Mouse (Mus musculus): ENCODE data around the gene Cpne4.

DNA sequence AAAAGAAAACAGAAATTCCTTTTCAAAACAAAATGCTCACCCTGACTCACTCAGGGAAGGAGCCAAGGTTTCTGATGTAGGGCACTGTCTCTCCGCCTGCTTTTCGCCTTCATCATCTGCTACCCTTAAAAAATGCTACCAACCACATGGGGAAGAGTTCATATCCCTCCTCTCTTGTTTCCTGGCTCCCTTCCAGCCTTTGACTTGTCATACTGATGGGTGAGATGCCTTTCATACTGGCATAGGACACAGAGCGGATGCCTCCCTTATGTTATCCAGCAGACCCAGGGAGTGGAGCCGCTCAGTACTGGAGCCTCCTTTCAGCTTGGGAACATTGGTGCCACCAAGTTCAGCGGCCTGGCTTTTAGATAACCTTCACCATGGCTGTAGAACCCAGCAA, 19.4 kb downstream of the Cpne4 start:
- TF ChIP-seq CTCF (IDR thresholded peaks at IDR 0.05; ENCODE audit: borderline replicate concordance, control insufficient read depth, extremely low read depth, insufficient read depth, low read length, poor library complexity) (no peak), POLR2A (IDR thresholded peaks at IDR 0.05; ENCODE audit: control insufficient read depth, extremely low read depth, insufficient read depth, low read length, poor library complexity) (no peak)

All from thymus, adult 2 months (tissue).